Mouse (Mus musculus) hindbrain, embryonic 16.5 days (tissue): Measurements from ENCODE around the gene Nebl. TPM values are rescaled to one million over a fixed set of nuclear protein-coding genes. Genes with fewer than 3 reads are reported as not detected.

Experiments
- ATAC-seq: fragments of 200-750 bp; cut with Nextera tagmentation; 2 replicates; pipeline ENCODE4 v1.8.0; 2017; ENCODE audit warnings: moderate TSS enrichment, moderate library complexity
- H3K27ac ChIP-seq: fragments of 300-500 bp; sonication (generic); 2 replicates; pipeline ENCODE4 v1.5.1; 2014; ENCODE audit warnings: low read depth, mild to moderate bottlenecking, control low read depth, low read length, moderate library complexity
- H3K27me3 ChIP-seq: fragments of 300-500 bp; sonication (generic); replicated peaks from 2 replicates; pipeline ENCODE4 v1.6.1; 2014; ENCODE audit warnings: low read length; ENCODE audit not compliant: control insufficient read depth, insufficient read depth
- H3K36me3 ChIP-seq: fragments of 300-500 bp; sonication (generic); 2 replicates; pipeline ENCODE4 v1.6.1; 2014; ENCODE audit warnings: mild to moderate bottlenecking, low read length, moderate library complexity, mixed read lengths; ENCODE audit not compliant: control insufficient read depth, insufficient read depth
- H3K4me1 ChIP-seq: fragments of 300-500 bp; sonication (generic); 2 replicates; pipeline ENCODE4 v1.6.1; 2014; ENCODE audit warnings: low read depth, low read length; ENCODE audit not compliant: control insufficient read depth, insufficient read depth
- H3K4me2 ChIP-seq: fragments of 300-500 bp; sonication (generic); 2 replicates; pipeline ENCODE4 v1.6.1; 2014; ENCODE audit warnings: mild to moderate bottlenecking, low read length, control low read depth, moderate library complexity
- H3K4me3 ChIP-seq: fragments of 300-500 bp; sonication (generic); 2 replicates; pipeline ENCODE4 v1.5.1; 2014; ENCODE audit warnings: mild to moderate bottlenecking, low read length, control low read depth, moderate library complexity
- H3K9ac ChIP-seq: fragments of 300-500 bp; sonication (generic); 2 replicates; pipeline ENCODE4 v1.6.1; 2014; ENCODE audit warnings: low read depth, mild to moderate bottlenecking, control low read depth, low read length, moderate library complexity
- H3K9me3 ChIP-seq: fragments of 300-500 bp; sonication (generic); 2 replicates; pipeline ENCODE4 v1.6.1; 2014; ENCODE audit warnings: mild to moderate bottlenecking, low read length, moderate library complexity; ENCODE audit not compliant: control insufficient read depth
- WGBS: fragments of 180-500 bp; shearing (Covaris S2); extraction: QIAGEN DNeasy Blood & Tissue Kit; methylation state at CpG from one replicate; pipeline ENCODE4 v1.1.7; 2014; 5-methylcytosine and 5-hydroxymethylcytosine counted together
- polyA plus RNA-seq: library from polyadenylated mRNA; unstranded; fragments of >200 nt; fragmentation: Nextera tagmentation; extraction: Ambion mirVana; gene quantifications from 2 replicates; pipeline ENCODE4 v1.2.1, GENCODE M21; 2015

Gene Nebl
- polyA plus RNA-seq, 1 experiment from 2014 or later = 16.4 TPM

GRCm38 (mm10) chr2:17389886-17390285, 341.4 kb downstream of the Nebl start:
- H3K4me2 ChIP-seq = no peak overlapping the region
- H3K9me3 ChIP-seq = no peaks in the 10 kb centered on the region
- 90% methylated on average over 2 of the region's 2 CpGs for WGBS
- no peak for ATAC-seq
- no peaks in the 10 kb centered on the region for H3K4me1 ChIP-seq
- H3K27me3 ChIP-seq = no peaks in the 10 kb centered on the region
- H3K27ac ChIP-seq = no peak overlapping the region
- H3K9ac ChIP-seq = no peak overlapping the region
- no peaks in the 10 kb centered on the region for H3K36me3 ChIP-seq
- no peak overlapping the region for H3K4me3 ChIP-seq

- H3K27ac ChIP-seq = no peak overlapping the region
- WGBS = 96% methylated on average over 4 of the region's 4 CpGs
- no peaks in the 10 kb centered on the region for H3K27me3 ChIP-seq
- H3K4me1 ChIP-seq = no peaks in the 10 kb centered on the region
- no peak for ATAC-seq
- no peak overlapping the region for H3K4me2 ChIP-seq
- no peaks in the 10 kb centered on the region for H3K36me3 ChIP-seq
- no peak overlapping the region for H3K9ac ChIP-seq
- H3K9me3 ChIP-seq = no peaks in the 10 kb centered on the region
- no peak overlapping the region for H3K4me3 ChIP-seq
Measured at GRCm38 (mm10) chr2:17389379-17389778, 341.9 kb downstream of the Nebl start.

GRCm38 (mm10) chr2:17382227-17382626, 349.0 kb downstream of the Nebl start:
- H3K9ac ChIP-seq = no peak overlapping the region
- no peaks in the 10 kb centered on the region for H3K9me3 ChIP-seq
- H3K4me1 ChIP-seq = no peaks in the 10 kb centered on the region
- H3K27me3 ChIP-seq = no peaks in the 10 kb centered on the region
- no peak overlapping the region for H3K27ac ChIP-seq
- no peaks in the 10 kb centered on the region for H3K36me3 ChIP-seq
- no peak for ATAC-seq
- 100% methylated on average over 1 of the region's 1 CpGs for WGBS
- H3K4me2 ChIP-seq = no peak overlapping the region
- H3K4me3 ChIP-seq = no peak overlapping the region

GRCm38 (mm10) chr2:17375916-17376315, 355.3 kb downstream of the Nebl start:
- Histone ChIP-seq H3K27ac (no peak overlapping the region), H3K9ac (no peak overlapping the region), H3K36me3 (no peaks in the 10 kb centered on the region), H3K9me3 (no peaks in the 10 kb centered on the region), H3K4me3 (no peak overlapping the region), H3K4me1 (no peaks in the 10 kb centered on the region), H3K27me3 (no peaks in the 10 kb centered on the region), H3K4me2 (no peak overlapping the region)
- WGBS = 81% methylated on average over 2 of the region's 2 CpGs
- no peak for ATAC-seq

- Histone ChIP-seq H3K4me3 (no peak overlapping the region), H3K9me3 (no peaks in the 10 kb centered on the region), H3K36me3 (no peaks in the 10 kb centered on the region), H3K4me1 (no peaks in the 10 kb centered on the region), H3K27ac (no peak overlapping the region), H3K27me3 (no peaks in the 10 kb centered on the region), H3K9ac (no peak overlapping the region), H3K4me2 (no peak overlapping the region)
- ATAC-seq = no peak
- WGBS = 91% methylated on average over 5 of the region's 5 CpGs
Measured at GRCm38 (mm10) chr2:17365671-17366070, 365.6 kb downstream of the Nebl start.

GRCm38 (mm10) chr2:17364971-17365548, 366.2 kb downstream of the Nebl start:
- Histone ChIP-seq H3K36me3 (no peaks in the 10 kb centered on the region), H3K9ac (no peak overlapping the region), H3K27ac (no peak overlapping the region), H3K9me3 (no peaks in the 10 kb centered on the region), H3K4me1 (no peaks in the 10 kb centered on the region), H3K27me3 (no peaks in the 10 kb centered on the region), H3K4me2 (no peak overlapping the region), H3K4me3 (no peak overlapping the region)
- ATAC-seq = no peak
- 83% methylated on average over 6 of the region's 6 CpGs for WGBS

- Histone ChIP-seq H3K9me3 (no peaks in the 10 kb centered on the region), H3K4me2 (no peak overlapping the region), H3K27me3 (no peaks in the 10 kb centered on the region), H3K9ac (no peak overlapping the region), H3K36me3 (no peaks in the 10 kb centered on the region), H3K4me3 (no peak overlapping the region), H3K27ac (no peak overlapping the region), H3K4me1 (no peaks in the 10 kb centered on the region)
- no peak for ATAC-seq
- 69% methylated on average over 12 of the region's 12 CpGs for WGBS
Measured at GRCm38 (mm10) chr2:17363337-17364216, 367.7 kb downstream of the Nebl start.

GRCm38 (mm10) chr2:17362181-17362580, 369.1 kb downstream of the Nebl start:
- 100% methylated on average over 1 of the region's 1 CpGs for WGBS
- no peak overlapping the region for H3K27ac ChIP-seq
- no peaks in the 10 kb centered on the region for H3K27me3 ChIP-seq
- no peaks in the 10 kb centered on the region for H3K36me3 ChIP-seq
- H3K4me2 ChIP-seq = no peak overlapping the region
- ATAC-seq = no peak
- no peaks in the 10 kb centered on the region for H3K4me1 ChIP-seq
- no peak overlapping the region for H3K9ac ChIP-seq
- no peak overlapping the region for H3K4me3 ChIP-seq
- H3K9me3 ChIP-seq = no peaks in the 10 kb centered on the region

- H3K36me3 ChIP-seq = no peaks in the 10 kb centered on the region
- no peak overlapping the region for H3K4me2 ChIP-seq
- H3K27ac ChIP-seq = no peak overlapping the region
- no peak for ATAC-seq
- no peak overlapping the region for H3K4me3 ChIP-seq
- H3K9me3 ChIP-seq = no peaks in the 10 kb centered on the region
- no peaks in the 10 kb centered on the region for H3K4me1 ChIP-seq
- H3K9ac ChIP-seq = no peak overlapping the region
- H3K27me3 ChIP-seq = no peaks in the 10 kb centered on the region
- WGBS = 90% methylated on average over 1 of the region's 1 CpGs
Measured at GRCm38 (mm10) chr2:17344643-17345042, 386.6 kb downstream of the Nebl start.
